Mouse (Mus musculus) hindbrain, postnatal 0 days (tissue): ENCODE results near the gene Fgfr2. TPM values are rescaled to one million over a fixed set of nuclear protein-coding genes. Genes with fewer than 3 reads are reported as not detected.
A peak's percentile ranks its signal among the peaks of the same experiment; 100 is the strongest.

Source experiments
- ATAC-seq: fragments of 200-750 bp; cut with Nextera tagmentation; 2 replicates; pipeline ENCODE4 v1.8.0; 2017; ENCODE audit warnings: mild to moderate bottlenecking, moderate TSS enrichment, moderate library complexity
- DNase-seq: peaks from one replicate; pipeline ENCODE4 v3.0.0-alpha.2; 2015; ENCODE audit warnings: low spot score
- H3K27ac ChIP-seq: fragments of 300-500 bp; sonication (generic); 2 replicates; pipeline ENCODE4 v1.5.1; 2014; ENCODE audit warnings: mild to moderate bottlenecking
- H3K27me3 ChIP-seq: fragments of 300-500 bp; sonication (generic); 2 replicates; pipeline ENCODE4 v1.6.1; 2014; ENCODE audit warnings: low read length, mixed read lengths; ENCODE audit not compliant: insufficient read depth
- H3K36me3 ChIP-seq: fragments of 300-500 bp; sonication (generic); 2 replicates; pipeline ENCODE4 v1.6.1; 2014; ENCODE audit warnings: low read length, mixed read lengths; ENCODE audit not compliant: insufficient read depth
- H3K4me1 ChIP-seq: fragments of 300-500 bp; sonication (generic); 2 replicates; pipeline ENCODE4 v1.6.1; 2014; ENCODE audit warnings: antibody characterized with exemption, low read length, mixed read lengths; ENCODE audit not compliant: insufficient read depth
- H3K4me2 ChIP-seq: fragments of 300-500 bp; sonication (generic); 2 replicates; pipeline ENCODE4 v1.6.1; 2014; ENCODE audit warnings: low read depth, mild to moderate bottlenecking, low read length, moderate library complexity, mixed read lengths
- H3K4me3 ChIP-seq: fragments of 300-500 bp; sonication (generic); 2 replicates; pipeline ENCODE4 v1.5.1; 2014; ENCODE audit warnings: low read length
- H3K9ac ChIP-seq: fragments of 300-500 bp; sonication (generic); replicated peaks from 2 replicates; pipeline ENCODE4 v1.6.1; 2014; ENCODE audit warnings: mild to moderate bottlenecking, low read length, moderate library complexity, mixed read lengths
- H3K9me3 ChIP-seq: fragments of 300-500 bp; sonication (generic); 2 replicates; pipeline ENCODE4 v1.6.1; 2016; ENCODE audit warnings: low read length, mixed read lengths
- CTCF ChIP-seq: IDR thresholded peaks from 2 replicates; pipeline ENCODE4 v1.5.1; 2016; ENCODE audit warnings: antibody characterized with exemption, control low read depth, low read depth
- WGBS: fragments of 180-500 bp; shearing (Covaris S2); extraction: QIAGEN DNeasy Blood & Tissue Kit; methylation state at CpG from one replicate; pipeline ENCODE4 v1.1.7; 2014; 5-methylcytosine and 5-hydroxymethylcytosine counted together
- polyA plus RNA-seq: library from polyadenylated mRNA; unstranded; fragments of >200 nt; fragmentation: Nextera tagmentation; extraction: Ambion mirVana; gene quantifications from 2 replicates; pipeline ENCODE4 v1.2.1, GENCODE M21; 2015
- total RNA-seq: library from RNA; depleted of rRNA; stranded (reverse); fragments of >200 nt; gene quantifications from 2 replicates; pipeline ENCODE4 v1.2.3, GENCODE M21; 2014

Gene Fgfr2
- total and polyA plus RNA-seq, 2 experiments from 2014 or later: 17.3 to 49.0 TPM

GRCm38 (mm10) chr7:133161362-133162080, 38.4 kb upstream of the Fgfr2 start:
- WGBS: 52% methylated on average over 7 of the region's 7 CpGs
- Histone ChIP-seq H3K4me3 (no peak overlapping the region), H3K27ac (no peak overlapping the region), H3K4me2 (no peak overlapping the region), H3K9me3 (no peaks in the 10 kb centered on the region), H3K4me1 (no peaks in the 10 kb centered on the region; the same call in 1 of the 2 replicates), H3K9ac (no peak overlapping the region), H3K27me3 (no peaks in the 10 kb centered on the region), H3K36me3 (no peaks in the 10 kb centered on the region)
- no peak for TF ChIP-seq CTCF
- ATAC-seq (no peak), DNase-seq (no peak)

GRCm38 (mm10) chr7:133159519-133159918, 36.4 kb upstream of the Fgfr2 start:
- ATAC-seq: no peak

GRCm38 (mm10) chr7:133155621-133156020, 32.5 kb upstream of the Fgfr2 start:
- H3K9me3 ChIP-seq: no peaks in the 10 kb centered on the region
- no peak for TF ChIP-seq CTCF
- H3K27ac ChIP-seq: no peak overlapping the region
- H3K36me3 ChIP-seq: no peaks in the 10 kb centered on the region
- no peak overlapping the region for H3K9ac ChIP-seq
- no peak overlapping the region for H3K4me2 ChIP-seq
- no peaks in the 10 kb centered on the region for H3K4me1 ChIP-seq
- no peak for DNase-seq
- WGBS: 54% methylated on average over 12 of the region's 12 CpGs
- no peak overlapping the region for H3K4me3 ChIP-seq
- ATAC-seq: no peak
- no peaks in the 10 kb centered on the region for H3K27me3 ChIP-seq

More at GRCm38 (mm10) chr7:133159519-133159918, 36.4 kb upstream of the Fgfr2 start:
- H3K4me1 ChIP-seq: no peaks in the 10 kb centered on the region; the same call in 1 of the 2 replicates
- no peaks in the 10 kb centered on the region for H3K36me3 ChIP-seq
- no peak overlapping the region for H3K4me3 ChIP-seq
- H3K9me3 ChIP-seq: no peaks in the 10 kb centered on the region
- no peak for DNase-seq
- no peak overlapping the region for H3K27ac ChIP-seq
- H3K9ac ChIP-seq: no peak overlapping the region
- no peak overlapping the region for H3K4me2 ChIP-seq
- no peak for TF ChIP-seq CTCF
- no peaks in the 10 kb centered on the region for H3K27me3 ChIP-seq
- 94% methylated on average over 3 of the region's 3 CpGs for WGBS

- no peak for ATAC-seq
- H3K36me3 ChIP-seq: no peaks in the 10 kb centered on the region
- H3K27me3 ChIP-seq: no peaks in the 10 kb centered on the region
- DNase-seq: peak; percentile 21
- no peak for TF ChIP-seq CTCF
- H3K9ac ChIP-seq: no peak overlapping the region
- 59% methylated on average over 6 of the region's 6 CpGs for WGBS
- H3K27ac ChIP-seq: peak overlapping the region; percentile 26; the same call in 1 of the 2 replicates
- H3K4me1 ChIP-seq: no peaks in the 10 kb centered on the region
- no peak overlapping the region for H3K4me3 ChIP-seq
- H3K4me2 ChIP-seq: no peak overlapping the region
- no peaks in the 10 kb centered on the region for H3K9me3 ChIP-seq
These were observed 31.7 kb upstream of the Fgfr2 start for GRCm38 (mm10) chr7:133154846-133155245.

GRCm38 (mm10) chr7:133139689-133140336, 16.7 kb upstream of the Fgfr2 start:
- ATAC-seq (no peak), DNase-seq (no peak)
- Histone ChIP-seq H3K4me3 (no peak overlapping the region), H3K27ac (no peak overlapping the region), H3K9me3 (no peaks in the 10 kb centered on the region), H3K9ac (no peak overlapping the region), H3K4me1 (no peaks in the 10 kb centered on the region), H3K4me2 (no peak overlapping the region), H3K36me3 (no peaks in the 10 kb centered on the region), H3K27me3 (no peaks in the 10 kb centered on the region)
- WGBS: 81% methylated on average over 8 of the region's 8 CpGs
- no peak for TF ChIP-seq CTCF

- DNase-seq (no peak), ATAC-seq (no peak)
- H3K27me3 ChIP-seq: no peaks in the 10 kb centered on the region
- WGBS: 85% methylated on average over 5 of the region's 5 CpGs
- 0 out of 2 replicates have a peak, but pooled peaks cover 2% of the 10 kb centered on the region for H3K9me3 ChIP-seq
- TF ChIP-seq CTCF: peak; percentile 47
- no peaks in the 10 kb centered on the region for H3K4me1 ChIP-seq
- no peak overlapping the region for H3K4me3 ChIP-seq
- no peak overlapping the region for H3K27ac ChIP-seq
- no peak overlapping the region for H3K9ac ChIP-seq
- H3K4me2 ChIP-seq: no peak overlapping the region
- H3K36me3 ChIP-seq: no peaks in the 10 kb centered on the region
These were observed 10.4 kb upstream of the Fgfr2 start for GRCm38 (mm10) chr7:133133552-133133951.

GRCm38 (mm10) chr7:133132702-133133101, 9.6 kb upstream of the Fgfr2 start:
- DNase-seq (no peak), ATAC-seq (no peak)
- Histone ChIP-seq H3K4me2 (no peak overlapping the region), H3K4me3 (no peak overlapping the region), H3K4me1 (no peaks in the 10 kb centered on the region), H3K9me3 (0 out of 2 replicates have a peak, but pooled peaks cover 2% of the 10 kb centered on the region), H3K27ac (no peak overlapping the region), H3K36me3 (no peaks in the 10 kb centered on the region), H3K27me3 (no peaks in the 10 kb centered on the region), H3K9ac (no peak overlapping the region)
- no peak for TF ChIP-seq CTCF
- 96% methylated on average over 5 of the region's 5 CpGs for WGBS
